Mouse (Mus musculus): ENCODE data around the gene Dnajc7. TPM values are rescaled to one million over a fixed set of nuclear protein-coding genes. Genes with fewer than 3 reads are reported as not detected.

The Dnajc7 gene
- polyA plus RNA-seq, 1 experiment: 225 TPM

GRCm38 (mm10) chr11:100574708-100575483 is 45.1 kb downstream of the Dnajc7 start, which contains the start of gene Cnp:
Cnp (plus strand) TSS chr11:100574904.
- Histone ChIP-seq H3K27ac (ENCODE audit: insufficient read depth, low read length) (peak within 1 kb of the TSS; percentile 17; the same call in 1 of the 2 replicates), H3K4me3 (ENCODE audit: insufficient read depth, low read length) (peak within 1 kb of the TSS; percentile 57), H3K4me1 (ENCODE audit: control insufficient read depth, insufficient read depth, low read length) (no peaks in the 10 kb centered on the region; the same call in 1 of the 2 replicates)
- TF ChIP-seq POLR2A (IDR thresholded peaks at IDR 0.05; ENCODE audit: low read depth, low read length) (peak; percentile 61), CTCF (IDR thresholded peaks at IDR 0.05; ENCODE audit: borderline replicate concordance, insufficient read depth, low read length) (no peak)

GRCm38 (mm10) chr11:100574188-100574587 is 45.8 kb downstream of the Dnajc7 start:
- H3K27ac ChIP-seq (ENCODE audit: insufficient read depth, low read length): no peak overlapping the region
- TF ChIP-seq POLR2A (IDR thresholded peaks at IDR 0.05; ENCODE audit: low read depth, low read length) (no peak), CTCF (IDR thresholded peaks at IDR 0.05; ENCODE audit: borderline replicate concordance, insufficient read depth, low read length) (no peak)
- no peak overlapping the region for H3K4me3 ChIP-seq (ENCODE audit: insufficient read depth, low read length)
- H3K4me1 ChIP-seq (ENCODE audit: control insufficient read depth, insufficient read depth, low read length): no peaks in the 10 kb centered on the region; the same call in 1 of the 2 replicates

- TF ChIP-seq POLR2A (IDR thresholded peaks at IDR 0.05; ENCODE audit: low read depth, low read length): no peak
- Histone ChIP-seq H3K27ac (ENCODE audit: insufficient read depth, low read length) (no peak overlapping the region), H3K4me1 (ENCODE audit: control insufficient read depth, insufficient read depth, low read length) (no peaks in the 10 kb centered on the region; the same call in 1 of the 2 replicates), H3K4me3 (ENCODE audit: insufficient read depth, low read length) (no peak overlapping the region)
Measured at GRCm38 (mm10) chr11:100571202-100571567, 48.8 kb downstream of the Dnajc7 start.

- Histone ChIP-seq H3K27ac (ENCODE audit: insufficient read depth, low read length) (no peak overlapping the region), H3K4me1 (ENCODE audit: control insufficient read depth, insufficient read depth, low read length) (no peaks in the 10 kb centered on the region; the same call in 1 of the 2 replicates), H3K4me3 (ENCODE audit: insufficient read depth, low read length) (no peak overlapping the region)
- no peak for TF ChIP-seq POLR2A (IDR thresholded peaks at IDR 0.05; ENCODE audit: low read depth, low read length)
- peak; percentile 44; the same call in 1 of the 2 replicates for TF ChIP-seq CTCF (IDR thresholded peaks at IDR 0.05; ENCODE audit: borderline replicate concordance, insufficient read depth, low read length)
Measured at GRCm38 (mm10) chr11:100570430-100571201, 49.4 kb downstream of the Dnajc7 start.

DNA sequence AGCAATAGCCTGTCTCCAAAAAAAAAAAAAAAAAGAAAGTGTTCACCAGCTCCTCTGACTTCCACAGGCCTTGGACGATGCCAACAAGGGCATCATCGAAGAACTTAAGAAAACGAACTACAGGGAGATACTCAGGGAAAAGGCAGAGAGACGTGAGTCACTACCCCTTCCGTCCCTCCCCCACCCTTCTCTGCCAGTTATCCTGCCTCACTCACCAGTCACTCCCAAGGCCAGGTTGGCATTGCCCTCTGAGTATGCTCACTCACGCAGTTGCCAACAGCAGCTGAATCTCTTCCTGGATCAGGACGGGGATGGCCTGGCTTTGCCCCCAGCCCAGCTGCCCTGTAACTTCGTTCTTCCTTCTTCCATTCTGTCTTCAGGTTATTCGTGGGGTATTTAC is 50.2 kb downstream of the Dnajc7 start:
- no peak overlapping the region for H3K27ac ChIP-seq (ENCODE audit: insufficient read depth, low read length)
- H3K4me1 ChIP-seq (ENCODE audit: control insufficient read depth, insufficient read depth, low read length): no peaks in the 10 kb centered on the region
- no peak for TF ChIP-seq POLR2A (IDR thresholded peaks at IDR 0.05; ENCODE audit: low read depth, low read length)
- no peak for TF ChIP-seq CTCF (IDR thresholded peaks at IDR 0.05; ENCODE audit: borderline replicate concordance, insufficient read depth, low read length)
- H3K4me3 ChIP-seq (ENCODE audit: insufficient read depth, low read length): no peak overlapping the region

DNA sequence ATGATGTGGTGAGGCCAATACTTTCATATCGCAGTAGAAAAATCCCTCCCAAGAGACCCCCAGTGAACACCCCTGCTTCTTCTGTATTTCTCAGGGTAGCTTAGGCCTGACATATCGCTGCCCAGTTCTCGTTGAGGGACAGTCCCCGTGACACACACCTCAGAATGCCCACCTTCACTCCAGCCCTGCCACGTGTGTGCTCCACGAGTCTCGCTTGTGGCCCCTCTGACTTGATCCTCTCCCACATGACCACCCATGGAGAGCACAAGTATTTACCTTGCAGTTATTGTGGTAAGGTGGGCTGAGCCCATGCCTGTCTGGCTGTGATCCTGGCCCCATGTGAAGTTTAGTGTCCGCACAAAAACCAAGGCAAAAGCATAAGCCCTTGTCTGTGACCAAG is 51.3 kb downstream of the Dnajc7 start:
- Histone ChIP-seq H3K4me1 (ENCODE audit: control insufficient read depth, insufficient read depth, low read length) (no peaks in the 10 kb centered on the region), H3K4me3 (ENCODE audit: insufficient read depth, low read length) (no peak overlapping the region), H3K27ac (ENCODE audit: insufficient read depth, low read length) (no peak overlapping the region)
- TF ChIP-seq CTCF (IDR thresholded peaks at IDR 0.05; ENCODE audit: borderline replicate concordance, insufficient read depth, low read length) (no peak), POLR2A (IDR thresholded peaks at IDR 0.05; ENCODE audit: low read depth, low read length) (no peak)

GRCm38 (mm10) chr11:100567815-100568245 is 52.1 kb downstream of the Dnajc7 start:
- TF ChIP-seq CTCF (IDR thresholded peaks at IDR 0.05; ENCODE audit: borderline replicate concordance, insufficient read depth, low read length) (no peak), POLR2A (IDR thresholded peaks at IDR 0.05; ENCODE audit: low read depth, low read length) (no peak)
- Histone ChIP-seq H3K27ac (ENCODE audit: insufficient read depth, low read length) (no peak overlapping the region), H3K4me1 (ENCODE audit: control insufficient read depth, insufficient read depth, low read length) (no peaks in the 10 kb centered on the region), H3K4me3 (ENCODE audit: insufficient read depth, low read length) (no peak overlapping the region)

DNA sequence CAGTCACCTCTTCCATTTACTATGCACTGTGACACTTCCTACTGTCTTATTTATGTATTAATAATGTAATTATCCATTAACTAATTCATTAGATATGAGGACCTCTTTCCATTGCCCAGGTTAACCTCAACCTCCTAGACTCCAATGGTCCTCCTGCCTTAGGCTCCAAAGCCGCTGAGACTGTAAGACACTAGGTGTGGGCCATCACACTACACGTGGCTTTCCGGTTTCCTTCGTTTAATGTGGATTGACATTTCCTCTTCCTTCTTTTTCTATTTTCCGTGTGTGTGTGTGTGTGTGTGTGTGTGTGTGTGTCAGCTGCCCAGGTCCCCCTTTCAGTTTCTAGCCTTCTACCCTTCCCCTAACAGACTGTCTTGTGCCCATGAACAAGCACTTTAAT is 52.7 kb downstream of the Dnajc7 start:
- TF ChIP-seq POLR2A (IDR thresholded peaks at IDR 0.05; ENCODE audit: low read depth, low read length) (no peak), CTCF (IDR thresholded peaks at IDR 0.05; ENCODE audit: borderline replicate concordance, insufficient read depth, low read length) (no peak)
- no peak overlapping the region for H3K4me3 ChIP-seq (ENCODE audit: insufficient read depth, low read length)
- no peak overlapping the region for H3K27ac ChIP-seq (ENCODE audit: insufficient read depth, low read length)
- no peaks in the 10 kb centered on the region for H3K4me1 ChIP-seq (ENCODE audit: control insufficient read depth, insufficient read depth, low read length)

GRCm38 (mm10) chr11:100564703-100565102 is 55.3 kb downstream of the Dnajc7 start:
- TF ChIP-seq CTCF (IDR thresholded peaks at IDR 0.05; ENCODE audit: borderline replicate concordance, insufficient read depth, low read length) (no peak), POLR2A (IDR thresholded peaks at IDR 0.05; ENCODE audit: low read depth, low read length) (no peak)
- Histone ChIP-seq H3K4me1 (ENCODE audit: control insufficient read depth, insufficient read depth, low read length) (no peaks in the 10 kb centered on the region), H3K4me3 (ENCODE audit: insufficient read depth, low read length) (no peak overlapping the region), H3K27ac (ENCODE audit: insufficient read depth, low read length) (no peak overlapping the region)

GRCm38 (mm10) chr11:100564297-100564696 is 55.7 kb downstream of the Dnajc7 start:
- no peak overlapping the region for H3K27ac ChIP-seq (ENCODE audit: insufficient read depth, low read length)
- no peak overlapping the region for H3K4me3 ChIP-seq (ENCODE audit: insufficient read depth, low read length)
- no peaks in the 10 kb centered on the region for H3K4me1 ChIP-seq (ENCODE audit: control insufficient read depth, insufficient read depth, low read length)
- TF ChIP-seq CTCF (IDR thresholded peaks at IDR 0.05; ENCODE audit: borderline replicate concordance, insufficient read depth, low read length) (no peak), POLR2A (IDR thresholded peaks at IDR 0.05; ENCODE audit: low read depth, low read length) (no peak)

Data from embryonic fibroblast, embryonic 13.5 days (primary cell).